Mouse (Mus musculus): ENCODE measurements around the gene Snf8.

GRCm38 (mm10) chr11:96035133-96035532 is 448 bp downstream of the Snf8 start:
- TF ChIP-seq TAL1 (IDR thresholded peaks at IDR 0.05; ENCODE audit: low read length) = no peak
- no peak for TF ChIP-seq GATA1 (IDR thresholded peaks at IDR 0.05; ENCODE audit: low read length)

All from erythroblast, embryonic 14.5 days (primary cell).